Mouse (Mus musculus) kidney, postnatal 0 days (tissue): ENCODE measurements around the gene Megf6. TPM values are rescaled to one million over a fixed set of nuclear protein-coding genes. Genes with fewer than 3 reads are reported as not detected.
A peak's percentile ranks its signal among the peaks of the same experiment; 100 is the strongest.

Experiments
- ATAC-seq: fragments of 200-750 bp; cut with Nextera tagmentation; replicated peaks from 2 replicates; pipeline ENCODE4 v1.8.0; 2017; ENCODE audit warnings: low read depth, moderate number of reproducible peaks, moderate TSS enrichment, moderate library complexity; ENCODE audit not compliant: low FRiP score
- DNase-seq: peaks from one replicate; pipeline ENCODE4 v3.0.0-alpha.2; 2016; ENCODE audit warnings: low spot score
- H3K27ac ChIP-seq: fragments of 300-500 bp; sonication (generic); 2 replicates; pipeline ENCODE4 v1.5.1; 2014; ENCODE audit warnings: mild to moderate bottlenecking
- H3K27me3 ChIP-seq: fragments of 300-500 bp; sonication (generic); 2 replicates; pipeline ENCODE4 v1.6.1; 2014; ENCODE audit warnings: low read length, mixed read lengths; ENCODE audit not compliant: insufficient read depth
- H3K36me3 ChIP-seq: fragments of 300-500 bp; sonication (generic); 2 replicates; pipeline ENCODE4 v1.6.1; 2014; ENCODE audit warnings: low read length, mixed read lengths; ENCODE audit not compliant: insufficient read depth
- H3K4me1 ChIP-seq: fragments of 300-500 bp; sonication (generic); replicated peaks from 2 replicates; pipeline ENCODE4 v1.6.1; 2014; ENCODE audit warnings: antibody characterized with exemption, low read length, mixed read lengths; ENCODE audit not compliant: insufficient read depth
- H3K4me2 ChIP-seq: fragments of 300-500 bp; sonication (generic); 2 replicates; pipeline ENCODE4 v1.6.1; 2014; ENCODE audit warnings: mild to moderate bottlenecking, low read length, moderate library complexity, mixed read lengths
- H3K4me3 ChIP-seq: fragments of 300-500 bp; sonication (generic); replicated peaks from 2 replicates; pipeline ENCODE4 v1.5.1; 2014; ENCODE audit warnings: low read depth, low read length
- H3K9ac ChIP-seq: fragments of 300-500 bp; sonication (generic); 2 replicates; pipeline ENCODE4 v1.6.1; 2014; ENCODE audit warnings: low read depth, low read length
- H3K9me3 ChIP-seq: fragments of 300-500 bp; sonication (generic); replicated peaks from 2 replicates; pipeline ENCODE4 v1.6.1; 2016; ENCODE audit warnings: low read length, inconsistent platforms, mixed read lengths
- CTCF ChIP-seq: IDR thresholded peaks from 2 replicates; pipeline ENCODE4 v1.5.1; 2016; ENCODE audit warnings: antibody characterized with exemption, low read depth, mild to moderate bottlenecking, moderate library complexity
- WGBS: fragments of 180-500 bp; shearing (Covaris S2); extraction: QIAGEN DNeasy Blood & Tissue Kit; methylation state at CpG from one replicate; pipeline ENCODE4 v1.1.7; 2014; 5-methylcytosine and 5-hydroxymethylcytosine counted together
- polyA plus RNA-seq: library from polyadenylated mRNA; unstranded; fragments of >200 nt; fragmentation: Nextera tagmentation; extraction: Ambion mirVana; gene quantifications from 2 replicates; pipeline ENCODE4 v1.2.1, GENCODE M21; 2015

The Megf6 gene
- polyA plus RNA-seq, 1 experiment from 2014 or later, result 5.0 TPM

- DNase-seq (no peak), ATAC-seq (no peak)
- Histone ChIP-seq H3K27me3 (0 out of 2 replicates have a peak, but pooled peaks cover 4% of the 10 kb centered on the region), H3K4me2 (no peak overlapping the region), H3K4me1 (no peaks in the 10 kb centered on the region), H3K27ac (no peak overlapping the region), H3K36me3 (no peaks in the 10 kb centered on the region), H3K4me3 (no peak overlapping the region), H3K9me3 (no peaks in the 10 kb centered on the region), H3K9ac (no peak overlapping the region)
- no peak for TF ChIP-seq CTCF
These were observed 40.6 kb upstream of the Megf6 start for GRCm38 (mm10) chr4:154129950-154130349.

DNA sequence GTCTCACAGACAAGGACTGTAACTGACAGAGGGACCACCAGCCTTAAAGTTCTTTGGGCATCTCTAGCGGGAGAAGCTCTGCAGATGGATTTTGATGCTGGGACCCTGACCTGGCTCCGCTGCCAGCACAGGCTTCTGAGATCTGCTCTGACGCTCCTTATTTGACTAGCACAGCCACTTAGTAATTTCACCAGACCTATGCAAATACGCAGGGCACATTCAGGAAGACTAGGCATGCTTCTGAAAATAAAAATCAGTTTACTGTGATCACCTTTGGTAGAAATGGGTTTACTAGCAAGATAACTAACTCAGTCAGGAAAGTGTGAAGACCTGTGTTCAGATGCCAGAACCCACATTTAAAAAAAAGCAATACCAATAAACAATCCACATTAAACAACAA is 38.6 kb upstream of the Megf6 start:
- H3K9ac ChIP-seq, result no peak overlapping the region
- ATAC-seq (no peak), DNase-seq (no peak)
- no peaks in the 10 kb centered on the region for H3K36me3 ChIP-seq
- H3K4me2 ChIP-seq, result no peak overlapping the region
- H3K4me1 ChIP-seq, result no peaks in the 10 kb centered on the region
- TF ChIP-seq CTCF, result no peak
- H3K27me3 ChIP-seq, result 0 out of 2 replicates have a peak, but pooled peaks cover 4% of the 10 kb centered on the region
- H3K9me3 ChIP-seq, result no peaks in the 10 kb centered on the region
- no peak overlapping the region for H3K27ac ChIP-seq
- 85% methylated on average over 4 of the region's 4 CpGs for whole genome bisulfite sequencing
- no peak overlapping the region for H3K4me3 ChIP-seq

- no peak for DNase-seq
- peaks cover 5% of the 10 kb centered on the region; the same call in 1 of the 2 replicates for H3K4me1 ChIP-seq
- no peak overlapping the region for H3K27ac ChIP-seq
- 0 out of 2 replicates have a peak, but pooled peaks have one; percentile 16 for ATAC-seq
- peaks cover 26% of the 10 kb centered on the region for H3K27me3 ChIP-seq
- no peak overlapping the region for H3K4me3 ChIP-seq
- H3K9ac ChIP-seq, result no peak overlapping the region
- no peaks in the 10 kb centered on the region for H3K36me3 ChIP-seq
- no peaks in the 10 kb centered on the region for H3K9me3 ChIP-seq
- H3K4me2 ChIP-seq, result no peak overlapping the region
- 45% methylated on average over 4 of the region's 4 CpGs for WGBS
- no peak for TF ChIP-seq CTCF
These were observed 35.7 kb upstream of the Megf6 start for GRCm38 (mm10) chr4:154134803-154135202.

GRCm38 (mm10) chr4:154137139-154137538 is 33.4 kb upstream of the Megf6 start:
- Histone ChIP-seq H3K27ac (no peak overlapping the region), H3K4me2 (no peak overlapping the region), H3K9me3 (no peaks in the 10 kb centered on the region), H3K4me3 (no peak overlapping the region), H3K4me1 (peaks cover 14% of the 10 kb centered on the region; the same call in 1 of the 2 replicates), H3K27me3 (peaks cover 35% of the 10 kb centered on the region), H3K9ac (no peak overlapping the region), H3K36me3 (no peaks in the 10 kb centered on the region)
- WGBS, result 63% methylated on average over 5 of the region's 5 CpGs
- ATAC-seq, result no peak
- no peak for TF ChIP-seq CTCF
- DNase-seq, result no peak

DNA sequence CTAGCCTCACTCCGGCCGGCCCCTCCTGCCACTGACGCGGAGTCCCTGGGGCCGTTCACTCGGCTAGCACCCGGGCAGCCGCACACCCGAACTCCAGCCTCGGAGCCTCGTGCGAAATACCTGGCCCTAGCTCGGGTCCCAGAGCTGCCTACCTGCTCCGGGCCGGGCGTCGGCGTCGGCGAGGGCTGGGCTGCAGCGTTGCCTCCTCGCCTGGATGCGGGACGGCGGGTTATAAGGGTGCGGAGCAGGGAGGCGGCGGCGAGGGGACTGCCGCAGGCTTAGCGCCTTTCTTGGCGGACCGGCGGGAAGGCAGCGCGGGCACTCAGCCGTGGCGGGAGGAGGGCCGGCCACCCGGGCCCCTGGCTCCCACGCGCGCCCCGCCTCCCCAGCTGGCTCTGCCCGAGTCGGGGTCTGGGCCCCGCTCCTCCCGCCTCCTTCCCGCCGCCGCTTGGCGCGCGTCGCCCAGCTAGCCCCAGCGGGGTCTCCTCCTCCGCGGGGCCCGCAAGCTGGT is 30.8 kb upstream of the Megf6 start:
- Histone ChIP-seq H3K4me3 (peak overlapping the region; percentile 53), H3K9me3 (no peaks in the 10 kb centered on the region), H3K4me2 (peak overlapping the region; percentile 89), H3K27me3 (peaks cover 35% of the 10 kb centered on the region), H3K9ac (peak overlapping the region; percentile 47), H3K4me1 (peaks cover 14% of the 10 kb centered on the region; the same call in 1 of the 2 replicates), H3K36me3 (no peaks in the 10 kb centered on the region), H3K27ac (no peak overlapping the region)
- TF ChIP-seq CTCF, result no peak
- ATAC-seq (peak; percentile 26; the same call in 1 of the 2 replicates), DNase-seq (peak; percentile 19)
- WGBS, result under 1% methylated on average over 47 of the region's 59 CpGs

DNA sequence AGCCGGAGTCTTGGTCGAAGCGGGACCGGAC is 30.5 kb upstream of the Megf6 start, which contains the start of gene Trp73:
TSS of gene Trp73 (minus strand) at position 27 of the 31 bp plus-strand sequence.
- TF ChIP-seq CTCF, result no peak
- no peak for ATAC-seq
- Histone ChIP-seq H3K9ac (peak within 1 kb of the TSS; percentile 47), H3K4me1 (peaks cover 14% of the 10 kb centered on the region; the same call in 1 of the 2 replicates), H3K27ac (no peak within 1 kb of the TSS), H3K9me3 (no peaks in the 10 kb centered on the region), H3K4me3 (peak within 1 kb of the TSS; percentile 53), H3K36me3 (no peaks in the 10 kb centered on the region), H3K27me3 (peaks cover 35% of the 10 kb centered on the region), H3K4me2 (peak within 1 kb of the TSS; percentile 89)
- 0% methylated on average over 4 of the region's 4 CpGs for WGBS
- DNase-seq, result no peak
